Mouse (Mus musculus) MEL-GATA-1-ER (cell line): ENCODE measurements at regions not wholly inside any gene's neighbourhood (a gene's known extent, or its start where the extent isn't known, plus 50 kb on each side); places are given as distances from the start of the nearest gene placed in this dataset.

Source experiments
- DNase-seq: peaks from one replicate; pipeline ENCODE4 v3.0.0-alpha.2; 2012; ENCODE audit warnings: low read depth; ENCODE audit errors: extremely low read depth

- DNase-seq: no peak
Measured at GRCm38 (mm10) chr6:144880098-144880497, 98.3 kb upstream of the Sox5 start.

GRCm38 (mm10) chr6:144876758-144877157 lies 95.0 kb upstream of the Sox5 start:
- DNase-seq: no peak

- no peak for DNase-seq
Measured at GRCm38 (mm10) chr6:144875862-144876261, 94.1 kb upstream of the Sox5 start.

GRCm38 (mm10) chr6:144874251-144874650 lies 92.5 kb upstream of the Sox5 start:
- DNase-seq: no peak

- DNase-seq: no peak
Measured at GRCm38 (mm10) chr6:144870949-144871348, 89.2 kb upstream of the Sox5 start.

- no peak for DNase-seq
Measured at GRCm38 (mm10) chr6:144867333-144867732, 85.6 kb upstream of the Sox5 start.

GRCm38 (mm10) chr6:144864026-144864425 lies 82.2 kb upstream of the Sox5 start:
- DNase-seq: no peak

- DNase-seq: no peak
Measured at GRCm38 (mm10) chr6:144863430-144863994, 81.7 kb upstream of the Sox5 start.

GRCm38 (mm10) chr6:144841510-144841909 lies 59.7 kb upstream of the Sox5 start:
- DNase-seq: no peak

- no peak for DNase-seq
Measured at GRCm38 (mm10) chr6:144839383-144839782, 57.6 kb upstream of the Sox5 start.

GRCm38 (mm10) chr6:144834323-144835183 lies 52.8 kb upstream of the Sox5 start:
- no peak for DNase-seq
